ENCODE assay signal across 39 mouse cellular contexts in the genomic region with DNA sequence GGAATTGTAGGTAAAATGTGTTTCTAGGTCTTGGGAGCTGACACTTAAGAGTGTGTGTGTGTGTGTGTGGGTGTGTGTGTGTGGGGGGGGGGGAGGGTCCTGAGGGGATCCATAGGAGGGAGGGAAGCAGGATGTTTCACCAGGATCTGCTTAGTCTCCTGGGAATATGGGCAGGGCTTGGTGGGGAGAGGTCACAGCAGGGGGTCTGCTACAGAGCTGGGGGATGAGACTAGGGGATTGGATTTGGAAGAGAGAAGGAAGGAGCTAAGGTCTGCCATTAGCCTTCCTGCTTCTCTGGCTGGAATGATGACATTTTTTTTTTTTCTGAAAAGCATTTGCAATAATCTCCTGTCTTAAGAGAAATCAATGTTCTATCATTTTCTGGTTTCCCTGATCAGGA. TPM values are rescaled to one million over a fixed set of nuclear protein-coding genes. Genes with fewer than 3 reads are reported as not detected.
"Had no signal": no experiment of that assay in that cellular context is flagged by ENCODE, and none has a peak within 500 bp of the region (broad histone marks: within the 10 kb centered on the region; RNA-seq: fewer than 3 reads in every experiment).

No protein-coding gene starts in this region.

- H3K27me3 ChIP-seq: intestine, embryonic 15.5 days had no signal

- H3K9me3 ChIP-seq: heart, embryonic 12.5 days; hindbrain, embryonic 10.5 days; hindbrain, embryonic 12.5 days; intestine, embryonic 15.5 days; limb, embryonic 10.5 days; limb, embryonic 12.5 days; liver, embryonic 13.5 days had no signal

- H3K4me1 ChIP-seq: heart, embryonic 12.5 days; hindbrain, embryonic 12.5 days; intestine, embryonic 15.5 days; limb, embryonic 12.5 days; liver, embryonic 13.5 days had no signal

- H3K4me2 ChIP-seq: heart, embryonic 12.5 days; hindbrain, embryonic 12.5 days; hindbrain, embryonic 14.5 days; intestine, embryonic 15.5 days; limb, embryonic 12.5 days; liver, embryonic 11.5 days; liver, embryonic 13.5 days had no signal

- H3K27ac ChIP-seq: hindbrain, embryonic 10.5 days; hindbrain, embryonic 12.5 days; hindbrain, embryonic 14.5 days; intestine, embryonic 15.5 days; layer of hippocampus, adult 2 months; left cerebral cortex, adult 2 months; limb, embryonic 10.5 days; limb, embryonic 12.5 days; liver, embryonic 13.5 days had no signal

- H3K4me3 ChIP-seq: heart, embryonic 12.5 days; hindbrain, embryonic 10.5 days; hindbrain, embryonic 12.5 days; intestine, embryonic 15.5 days; layer of hippocampus, adult 2 months; left cerebral cortex, adult 2 months; limb, embryonic 10.5 days; limb, embryonic 12.5 days; liver, embryonic 13.5 days had no signal

- DNase-seq: gastrocnemius, postnatal 14 days; heart, adult 18-20 months; heart, postnatal 10 days; heart, postnatal 4 days; kidney, adult 18-20 months; kidney, adult 8-10 months; kidney, postnatal 10 days; kidney, postnatal 25 days; kidney, postnatal 4 days; liver; liver, embryonic 13.5 days had no signal

- ATAC-seq: hindbrain, embryonic 16.5 days; inflammation-experienced regulatory T-cells, adult 6 months; intestine, embryonic 15.5 days; intestine, postnatal 0 days had no signal

- H3K9ac ChIP-seq: heart, embryonic 12.5 days; hindbrain, embryonic 12.5 days; hindbrain, embryonic 14.5 days; intestine, embryonic 15.5 days; limb, embryonic 12.5 days; liver, embryonic 13.5 days had no signal

- H3K36me3 ChIP-seq: heart, embryonic 12.5 days; hindbrain, embryonic 10.5 days; hindbrain, embryonic 12.5 days; intestine, embryonic 15.5 days; limb, embryonic 10.5 days; limb, embryonic 12.5 days; liver, embryonic 13.5 days had no signal

RNA-seq across cellular contexts. Expression of a gene that starts 9.2 kb away (rescaled TPM):
- total RNA-seq: gastrocnemius, adult 18-20 months; gastrocnemius, adult 8-10 months; gastrocnemius, postnatal 14 days; gastrocnemius, postnatal 4 days; granulocyte monocyte progenitor cell, adult 5-6 weeks; heart, adult 8-10 months; heart, postnatal 10 days; heart, postnatal 25 days; heart, postnatal 4 days had no signal

RNA-seq across cellular contexts. Expression of a gene that starts 22.1 kb away (rescaled TPM):
- total RNA-seq: gastrocnemius, adult 18-20 months; gastrocnemius, adult 8-10 months; gastrocnemius, postnatal 14 days; gastrocnemius, postnatal 4 days; granulocyte monocyte progenitor cell, adult 5-6 weeks; heart, adult 18-20 months; heart, adult 8-10 months; heart, postnatal 10 days; heart, postnatal 25 days; heart, postnatal 4 days; layer of hippocampus, adult 2 months; layer of hippocampus, postnatal 10 days; layer of hippocampus, postnatal 25 days; left cerebral cortex, adult 2 months; left cerebral cortex, postnatal 14 days; left cerebral cortex, postnatal 36 days had no signal
- polyA plus RNA-seq: heart, embryonic 12.5 days; heart, embryonic 14.5 days; heart, embryonic 16.5 days; hindbrain, embryonic 10.5 days; hindbrain, embryonic 12.5 days; hindbrain, embryonic 14.5 days; hindbrain, embryonic 16.5 days; intestine, embryonic 15.5 days; intestine, postnatal 0 days; kidney, embryonic 14.5 days; kidney, embryonic 16.5 days; limb, embryonic 10.5 days; limb, embryonic 12.5 days; limb, embryonic 14.5 days; liver, embryonic 11.5 days; liver, embryonic 13.5 days had no signal

RNA-seq across cellular contexts. Expression of a gene that starts 25.4 kb away (rescaled TPM):
- total RNA-seq: gastrocnemius, adult 18-20 months; gastrocnemius, adult 8-10 months; gastrocnemius, postnatal 14 days; gastrocnemius, postnatal 4 days; granulocyte monocyte progenitor cell, adult 5-6 weeks; heart, adult 18-20 months; heart, adult 8-10 months; heart, postnatal 10 days; heart, postnatal 25 days; heart, postnatal 4 days; layer of hippocampus, adult 2 months; layer of hippocampus, postnatal 25 days; left cerebral cortex, adult 2 months; left cerebral cortex, postnatal 14 days had no signal
- polyA plus RNA-seq: heart, embryonic 12.5 days; heart, embryonic 14.5 days; heart, embryonic 16.5 days; hindbrain, embryonic 10.5 days; hindbrain, embryonic 12.5 days; hindbrain, embryonic 14.5 days; intestine, postnatal 0 days; kidney, embryonic 14.5 days; kidney, embryonic 16.5 days; limb, embryonic 10.5 days; limb, embryonic 12.5 days; limb, embryonic 14.5 days; liver, embryonic 11.5 days; liver, embryonic 13.5 days had no signal
